Mouse (Mus musculus): ENCODE measurements around the gene Adcy10. TPM values are rescaled to one million over a fixed set of nuclear protein-coding genes. Genes with fewer than 3 reads are reported as not detected.

The Adcy10 gene
- polyA plus RNA-seq, 1 experiment from 2014 or later = 0.06 TPM

DNA sequence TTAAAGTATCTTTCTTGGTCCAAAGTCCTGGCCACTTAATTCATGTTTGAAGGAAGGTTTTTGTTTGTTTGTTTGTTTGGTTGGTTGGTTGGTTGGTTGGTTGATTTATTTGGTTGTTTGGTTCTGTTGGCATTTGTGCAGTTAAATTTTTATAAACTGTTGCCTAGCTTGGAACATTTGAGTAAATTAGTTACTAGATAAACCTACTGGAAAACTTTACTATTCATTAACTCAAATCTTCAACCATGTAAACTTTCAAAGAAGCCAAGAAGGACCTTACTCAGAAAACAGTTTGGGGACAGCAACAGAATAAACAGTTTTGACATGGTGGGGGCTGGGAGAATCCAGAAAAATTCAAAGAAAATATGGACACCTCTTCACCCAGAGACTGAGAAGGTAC is 16.0 kb upstream of the Adcy10 start:
- H3K36me3 ChIP-seq = no peaks in the 10 kb centered on the region
- no peaks in the 10 kb centered on the region for H3K9me3 ChIP-seq (replicated peaks)
- H3K27ac ChIP-seq = no peak overlapping the region
- H3K4me3 ChIP-seq = no peak overlapping the region
- no peak for DNase-seq (ENCODE audit: low spot score)
- H3K27me3 ChIP-seq (ENCODE audit: low read depth, poor library complexity, severe bottlenecking) = no peaks in the 10 kb centered on the region
- no peaks in the 10 kb centered on the region for H3K4me1 ChIP-seq

DNA sequence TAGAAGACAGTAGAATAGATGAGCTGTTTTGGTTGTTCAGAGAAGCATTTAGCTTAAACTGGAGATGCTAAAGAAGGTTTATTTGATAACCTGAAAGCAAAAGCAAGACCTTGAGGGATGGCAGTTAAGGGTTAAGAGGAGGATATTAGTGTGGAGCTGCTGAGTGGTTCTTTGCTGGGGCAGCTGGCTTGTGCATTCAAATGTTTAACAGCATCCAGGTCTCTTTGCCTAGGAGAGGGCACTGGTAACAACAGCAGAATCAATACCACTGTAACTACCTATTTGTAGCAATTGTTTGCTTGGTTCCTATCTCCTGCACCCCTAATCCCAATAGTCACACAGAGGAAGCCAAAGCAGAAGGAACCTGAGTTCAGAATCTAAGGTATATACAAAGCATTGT is 15.3 kb upstream of the Adcy10 start:
- DNase-seq (ENCODE audit: low spot score) = no peak
- H3K4me3 ChIP-seq = no peak overlapping the region
- no peaks in the 10 kb centered on the region for H3K27me3 ChIP-seq (ENCODE audit: low read depth, poor library complexity, severe bottlenecking)
- no peaks in the 10 kb centered on the region for H3K36me3 ChIP-seq
- no peak overlapping the region for H3K27ac ChIP-seq
- no peaks in the 10 kb centered on the region for H3K9me3 ChIP-seq (replicated peaks)
- H3K4me1 ChIP-seq = no peaks in the 10 kb centered on the region

DNA sequence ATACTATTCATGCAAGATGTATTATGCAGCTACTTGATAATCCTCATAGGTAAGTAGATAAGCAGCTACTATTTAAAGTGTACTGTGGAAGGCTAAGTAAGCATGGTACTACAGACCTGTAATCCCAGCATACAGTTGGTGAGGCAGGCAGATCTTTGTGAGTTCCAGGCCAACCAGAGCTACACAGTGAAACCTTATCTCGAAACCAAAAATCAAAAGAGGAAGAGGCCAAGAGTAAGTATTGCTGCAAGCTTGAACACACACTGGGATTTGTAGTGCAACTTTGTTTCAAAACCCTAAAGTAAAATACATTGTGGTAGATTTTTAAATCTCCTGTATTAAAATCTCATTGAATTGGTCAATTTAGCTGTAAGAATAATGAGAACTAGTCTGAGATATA is 13.5 kb upstream of the Adcy10 start:
- no peak for DNase-seq (ENCODE audit: low spot score)
- H3K4me3 ChIP-seq = no peak overlapping the region
- no peaks in the 10 kb centered on the region for H3K9me3 ChIP-seq (replicated peaks)
- no peaks in the 10 kb centered on the region for H3K27me3 ChIP-seq (ENCODE audit: low read depth, poor library complexity, severe bottlenecking)
- no peak overlapping the region for H3K27ac ChIP-seq
- H3K36me3 ChIP-seq = no peaks in the 10 kb centered on the region
- WGBS = 93% methylated on average over 1 of the region's 1 CpGs
- no peaks in the 10 kb centered on the region for H3K4me1 ChIP-seq

DNA sequence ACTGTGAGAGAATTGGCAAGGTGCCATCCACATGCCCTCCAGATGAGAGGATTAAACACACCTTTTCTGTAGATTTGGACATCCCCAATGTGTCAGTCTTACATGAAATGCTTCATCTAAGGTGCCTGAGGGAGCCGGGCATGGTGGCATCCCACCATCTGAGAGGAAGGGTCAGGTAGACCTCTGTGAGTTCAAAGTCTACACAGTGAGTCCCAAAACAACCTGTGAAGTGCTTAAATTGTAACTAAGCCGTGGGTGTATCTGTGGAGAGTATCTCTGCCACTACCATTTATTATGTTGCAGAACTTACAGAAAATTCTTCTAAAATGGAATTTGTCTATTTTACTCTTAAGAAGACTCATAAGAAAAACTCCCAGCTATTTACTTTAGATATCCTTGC is 1.1 kb downstream of the Adcy10 start:
- Histone ChIP-seq H3K27me3 (ENCODE audit: low read depth, poor library complexity, severe bottlenecking) (no peaks in the 10 kb centered on the region), H3K9me3 (replicated peaks) (no peaks in the 10 kb centered on the region), H3K27ac (no peak overlapping the region), H3K4me3 (no peak overlapping the region), H3K36me3 (no peaks in the 10 kb centered on the region), H3K4me1 (no peaks in the 10 kb centered on the region)
- DNase-seq (ENCODE audit: low spot score) = no peak
- 91% methylated on average over 2 of the region's 2 CpGs for WGBS

DNA sequence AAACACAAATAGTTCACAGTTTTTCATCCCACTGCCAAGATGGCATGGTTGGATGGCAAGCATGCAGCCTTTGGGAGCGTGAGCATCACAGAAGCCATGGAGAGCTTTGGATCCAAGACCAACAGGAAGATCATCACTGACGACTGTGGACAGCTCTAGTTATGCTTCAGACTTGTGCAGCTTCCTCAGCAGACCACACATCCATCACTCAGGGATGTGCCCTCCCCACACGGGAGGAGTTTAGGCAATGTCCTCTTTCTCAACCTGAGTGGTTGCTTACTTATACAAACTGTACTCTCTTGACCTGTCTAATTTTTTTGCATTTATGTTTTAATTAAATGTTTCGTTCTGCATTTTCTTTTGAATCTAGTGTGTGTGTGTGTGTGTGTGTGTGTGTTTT is 4.2 kb downstream of the Adcy10 start:
- no peak for DNase-seq (ENCODE audit: low spot score)
- no peak overlapping the region for H3K27ac ChIP-seq
- no peaks in the 10 kb centered on the region for H3K27me3 ChIP-seq (ENCODE audit: low read depth, poor library complexity, severe bottlenecking)
- WGBS = 84% methylated on average over 4 of the region's 4 CpGs
- no peaks in the 10 kb centered on the region for H3K9me3 ChIP-seq (replicated peaks)
- H3K4me1 ChIP-seq = no peaks in the 10 kb centered on the region
- H3K4me3 ChIP-seq = no peak overlapping the region
- H3K36me3 ChIP-seq = no peaks in the 10 kb centered on the region

DNA sequence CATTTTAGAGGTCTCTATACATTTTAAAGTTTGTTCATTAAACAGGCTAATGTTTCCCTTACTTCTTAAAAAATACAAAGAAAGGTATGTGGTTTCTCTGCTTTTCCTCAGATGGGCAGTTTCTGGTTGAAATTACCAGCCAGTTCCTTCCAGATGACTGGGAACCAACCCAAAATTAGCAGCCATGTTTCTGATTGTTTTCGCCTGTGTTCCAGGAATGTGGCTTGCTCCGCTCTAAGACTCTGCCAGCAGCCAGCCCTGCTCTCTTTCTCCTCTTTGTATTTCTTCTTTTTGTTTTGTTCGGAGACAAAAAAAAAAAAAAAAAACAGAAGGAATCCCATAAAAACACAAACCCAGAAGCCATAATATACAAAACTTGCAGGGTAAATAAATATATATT is 13.9 kb downstream of the Adcy10 start:
- no peak for DNase-seq (ENCODE audit: low spot score)
- Histone ChIP-seq H3K4me3 (no peak overlapping the region), H3K27me3 (ENCODE audit: low read depth, poor library complexity, severe bottlenecking) (no peaks in the 10 kb centered on the region), H3K9me3 (replicated peaks) (no peaks in the 10 kb centered on the region), H3K36me3 (no peaks in the 10 kb centered on the region), H3K4me1 (peaks cover 6% of the 10 kb centered on the region; the same call in 1 of the 2 replicates), H3K27ac (no peak overlapping the region)
- 74% methylated on average over 3 of the region's 3 CpGs for WGBS

DNA sequence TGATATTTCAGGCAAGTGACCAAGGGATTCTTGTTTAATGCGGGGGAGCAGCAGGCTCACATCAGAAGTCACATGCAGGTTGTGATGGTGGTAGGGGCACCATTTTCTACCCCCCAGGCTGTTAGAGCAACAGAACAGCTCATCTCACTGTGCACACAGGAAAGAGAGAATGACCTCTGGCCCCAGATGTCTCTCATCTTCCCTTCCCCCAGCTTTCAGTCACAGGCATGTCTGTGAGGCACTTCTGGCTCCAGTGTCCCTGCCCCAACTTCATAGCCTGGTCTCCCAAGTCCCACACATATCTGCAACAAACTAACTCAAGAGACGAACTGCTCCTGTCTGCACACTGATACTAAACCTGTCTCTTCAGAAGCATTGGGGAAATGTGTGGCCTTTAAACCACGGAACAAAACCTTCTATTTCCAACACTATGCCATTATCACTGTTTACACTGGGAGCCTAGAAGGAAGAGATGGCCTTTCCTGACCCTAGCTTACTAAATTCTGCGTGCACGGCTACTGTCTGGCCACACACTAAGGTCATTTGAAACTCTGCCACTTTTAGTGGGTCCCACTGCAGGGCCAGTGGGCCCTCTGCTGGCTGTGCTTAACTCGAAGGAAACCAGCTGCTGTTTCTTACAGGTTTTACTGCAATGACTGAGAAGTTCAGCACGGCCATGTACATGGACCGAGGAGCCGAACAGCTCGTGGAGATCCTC is 18.5 kb downstream of the Adcy10 start:
- H3K4me3 ChIP-seq = no peak overlapping the region
- H3K4me1 ChIP-seq = peaks cover 6% of the 10 kb centered on the region; the same call in 1 of the 2 replicates
- H3K27ac ChIP-seq = no peak overlapping the region
- DNase-seq (ENCODE audit: low spot score) = peak; percentile 35
- H3K27me3 ChIP-seq (ENCODE audit: low read depth, poor library complexity, severe bottlenecking) = no peaks in the 10 kb centered on the region
- H3K36me3 ChIP-seq = no peaks in the 10 kb centered on the region
- WGBS = 51% methylated on average over 10 of the region's 10 CpGs
- no peaks in the 10 kb centered on the region for H3K9me3 ChIP-seq (replicated peaks)

DNA sequence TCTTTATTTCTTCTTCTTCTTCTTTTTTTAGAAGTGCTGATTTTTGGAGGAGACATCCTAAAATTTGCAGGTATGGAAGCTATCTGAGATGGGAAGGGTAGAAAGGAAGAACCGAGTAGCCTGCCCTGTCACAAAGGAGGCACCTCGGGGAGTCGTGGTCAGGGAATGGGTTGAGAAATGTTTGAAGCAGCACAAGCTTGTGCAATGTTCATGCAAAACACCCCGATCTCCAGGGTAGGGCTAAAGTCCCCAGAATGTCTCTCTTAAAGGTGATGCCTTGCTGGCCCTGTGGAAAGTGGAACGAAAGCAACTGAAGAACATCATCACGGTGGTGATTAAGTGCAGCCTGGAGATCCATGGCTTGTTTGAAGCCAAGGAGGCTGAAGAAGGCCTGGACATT is 21.3 kb downstream of the Adcy10 start:
- no peak for DNase-seq (ENCODE audit: low spot score)
- no peaks in the 10 kb centered on the region for H3K36me3 ChIP-seq
- no peak overlapping the region for H3K4me3 ChIP-seq
- H3K4me1 ChIP-seq = peaks cover 6% of the 10 kb centered on the region; the same call in 1 of the 2 replicates
- no peaks in the 10 kb centered on the region for H3K27me3 ChIP-seq (ENCODE audit: low read depth, poor library complexity, severe bottlenecking)
- WGBS = 91% methylated on average over 6 of the region's 6 CpGs
- no peaks in the 10 kb centered on the region for H3K9me3 ChIP-seq (replicated peaks)
- H3K27ac ChIP-seq = no peak overlapping the region

DNA sequence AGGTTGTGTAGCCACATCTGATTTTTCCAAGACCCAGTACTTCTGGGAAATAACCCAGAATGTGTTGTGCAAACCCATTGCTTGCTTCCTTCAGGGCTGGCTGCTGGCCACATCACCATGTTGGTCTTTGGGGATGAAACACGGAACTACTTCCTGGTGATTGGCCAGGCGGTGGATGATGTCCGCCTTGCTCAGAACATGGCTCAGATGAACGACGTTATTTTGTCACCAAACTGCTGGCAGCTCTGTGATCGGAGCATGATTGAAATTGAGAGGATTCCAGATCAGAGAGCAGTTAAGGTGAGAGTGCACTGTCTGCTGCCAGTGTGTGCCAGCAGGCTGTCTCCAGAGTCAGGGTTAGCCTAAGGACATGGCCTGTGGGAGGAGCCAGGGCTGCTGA is 25.2 kb downstream of the Adcy10 start:
- no peaks in the 10 kb centered on the region for H3K4me1 ChIP-seq
- no peaks in the 10 kb centered on the region for H3K27me3 ChIP-seq (ENCODE audit: low read depth, poor library complexity, severe bottlenecking)
- no peak overlapping the region for H3K27ac ChIP-seq
- no peak overlapping the region for H3K4me3 ChIP-seq
- no peaks in the 10 kb centered on the region for H3K36me3 ChIP-seq
- WGBS = 93% methylated on average over 6 of the region's 6 CpGs
- DNase-seq (ENCODE audit: low spot score) = peak; percentile 16
- no peaks in the 10 kb centered on the region for H3K9me3 ChIP-seq (replicated peaks)

DNA sequence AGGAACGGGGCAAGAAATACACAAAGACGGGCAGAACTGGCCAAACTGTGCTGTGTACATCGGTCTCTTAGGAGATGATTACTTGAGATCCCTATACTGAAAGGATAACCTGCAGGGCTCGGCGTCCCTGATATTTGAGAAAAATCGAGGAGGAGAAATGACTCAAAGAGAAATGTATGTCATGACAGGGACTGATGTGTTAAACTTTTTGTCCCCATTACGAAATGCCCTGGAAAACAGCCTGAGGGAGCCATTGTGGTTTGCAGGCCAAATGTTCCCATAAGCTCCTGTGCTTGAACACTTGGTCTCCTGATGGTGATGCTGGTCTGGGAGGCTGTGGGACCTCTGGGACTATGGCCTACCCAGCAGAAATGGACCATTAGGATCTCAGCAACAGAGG is 35.7 kb downstream of the Adcy10 start:
- no peak overlapping the region for H3K4me3 ChIP-seq
- 88% methylated on average over 7 of the region's 7 CpGs for WGBS
- DNase-seq (ENCODE audit: low spot score) = no peak
- H3K27ac ChIP-seq = no peak overlapping the region
- no peaks in the 10 kb centered on the region for H3K4me1 ChIP-seq
- H3K27me3 ChIP-seq (ENCODE audit: low read depth, poor library complexity, severe bottlenecking) = no peaks in the 10 kb centered on the region
- no peaks in the 10 kb centered on the region for H3K36me3 ChIP-seq
- no peaks in the 10 kb centered on the region for H3K9me3 ChIP-seq (replicated peaks)

DNA sequence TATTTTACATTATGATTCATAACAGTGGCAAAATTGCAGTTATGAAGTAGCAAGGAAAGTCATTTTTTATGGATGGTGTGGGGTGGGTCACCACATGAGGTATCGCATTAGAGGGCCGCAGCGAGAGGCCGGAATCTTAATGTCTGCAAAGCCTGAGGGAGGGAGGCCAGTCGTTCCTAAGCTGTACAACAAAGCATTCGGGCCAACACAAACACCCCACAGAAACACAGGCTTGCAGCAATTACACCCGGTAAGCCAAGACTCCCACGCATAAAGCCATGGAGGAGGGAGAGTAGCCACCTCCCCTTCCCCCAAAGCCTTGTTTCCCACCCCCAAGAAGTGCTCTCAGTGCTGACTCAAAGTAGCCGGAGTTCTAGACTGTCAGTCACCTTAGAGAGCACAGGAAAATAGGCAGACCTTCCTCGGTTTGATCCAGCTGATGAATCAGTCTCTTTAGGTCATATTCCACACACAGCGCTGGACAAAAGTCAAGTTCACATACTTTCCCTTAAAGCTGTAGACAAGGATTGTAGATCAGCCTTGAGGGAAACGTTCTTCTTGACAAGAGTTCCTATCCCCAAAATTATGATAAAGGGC is 51.2 kb downstream of the Adcy10 start:
- DNase-seq (ENCODE audit: low spot score) = no peak

DNA sequence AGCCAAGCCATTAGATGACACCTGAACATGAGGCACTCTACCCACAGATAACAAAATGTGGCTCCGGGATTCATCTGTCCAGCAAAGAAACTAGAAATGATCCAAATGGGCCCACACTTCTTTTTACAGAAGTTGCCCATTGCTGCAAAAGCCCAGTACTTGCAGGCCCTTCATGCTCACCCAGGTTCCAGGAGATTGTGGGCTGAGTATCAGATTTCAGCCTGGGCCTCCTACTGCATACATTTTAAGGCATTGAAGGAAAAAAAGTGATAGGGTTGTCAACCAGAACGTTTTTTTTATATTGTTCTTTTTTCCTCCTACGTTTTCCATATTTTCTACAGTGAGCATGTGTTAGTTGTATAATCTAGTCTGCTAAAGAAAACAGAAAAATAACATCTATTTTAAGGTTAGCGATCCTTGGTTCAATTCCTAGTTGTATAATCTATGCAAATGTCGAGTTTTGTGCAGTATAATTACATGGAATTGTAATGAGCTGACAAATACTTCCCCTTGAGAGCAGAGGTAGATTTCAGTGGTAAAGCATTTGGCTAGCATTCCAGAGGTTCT is 52.3 kb downstream of the Adcy10 start:
- H3K27ac ChIP-seq = no peak overlapping the region
- 68% methylated on average over 5 of the region's 5 CpGs for WGBS
- no peaks in the 10 kb centered on the region for H3K9me3 ChIP-seq (replicated peaks)
- H3K36me3 ChIP-seq = no peaks in the 10 kb centered on the region
- H3K4me3 ChIP-seq = no peak overlapping the region
- no peak for DNase-seq (ENCODE audit: low spot score)
- H3K4me1 ChIP-seq = peaks cover 3% of the 10 kb centered on the region; the same call in 1 of the 2 replicates
- no peaks in the 10 kb centered on the region for H3K27me3 ChIP-seq (ENCODE audit: low read depth, poor library complexity, severe bottlenecking)

More for the DNA sequence above, 51.2 kb downstream of the Adcy10 start:
- H3K4me1 ChIP-seq = peaks cover 3% of the 10 kb centered on the region; the same call in 1 of the 2 replicates
- 81% methylated on average over 12 of the region's 12 CpGs for whole genome bisulfite sequencing
- H3K27me3 ChIP-seq (ENCODE audit: low read depth, poor library complexity, severe bottlenecking) = no peaks in the 10 kb centered on the region
- H3K36me3 ChIP-seq = no peaks in the 10 kb centered on the region
- H3K9me3 ChIP-seq (replicated peaks) = no peaks in the 10 kb centered on the region
- H3K27ac ChIP-seq = no peak overlapping the region
- no peak overlapping the region for H3K4me3 ChIP-seq

DNA sequence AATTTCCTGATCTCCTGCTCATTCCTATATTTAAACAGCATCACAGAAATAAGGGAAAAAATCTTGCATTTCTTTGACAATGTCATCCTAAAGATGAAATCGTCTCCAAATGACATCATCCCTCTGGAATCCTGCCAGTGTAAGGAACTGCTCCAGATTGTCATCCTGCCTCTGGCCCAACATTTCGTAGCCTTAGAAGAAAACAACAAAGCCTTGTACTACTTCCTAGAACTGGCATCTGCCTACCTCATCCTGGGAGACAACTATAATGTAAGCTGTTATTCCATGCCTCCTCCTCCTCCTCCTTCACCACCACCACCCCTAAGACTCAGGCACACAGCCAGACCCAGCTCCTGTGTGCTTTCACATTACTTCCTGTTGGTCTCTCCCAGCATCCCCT is 71.7 kb downstream of the Adcy10 start:
- Histone ChIP-seq H3K9me3 (replicated peaks) (no peaks in the 10 kb centered on the region), H3K27me3 (ENCODE audit: low read depth, poor library complexity, severe bottlenecking) (no peaks in the 10 kb centered on the region), H3K4me3 (no peak overlapping the region), H3K4me1 (no peaks in the 10 kb centered on the region), H3K27ac (no peak overlapping the region), H3K36me3 (no peaks in the 10 kb centered on the region)
- 82% methylated on average over 2 of the region's 2 CpGs for WGBS
- no peak for DNase-seq (ENCODE audit: low spot score)

Measured in limb, embryonic 10.5 days (tissue).